Mouse (Mus musculus) lung, postnatal 0 days (tissue): ENCODE data around the gene Tbc1d22a.

Experiments used
- CTCF ChIP-seq: IDR thresholded peaks from 2 replicates; pipeline ENCODE4 v1.5.1; 2016; ENCODE audit warnings: antibody characterized with exemption, mild to moderate bottlenecking
- EP300 ChIP-seq: IDR thresholded peaks from 2 replicates; pipeline ENCODE4 v1.6.1; 2016; ENCODE audit warnings: antibody characterized with exemption, mild to moderate bottlenecking, control low read depth

- TF ChIP-seq CTCF (no peak), EP300 (no peak)
Observed at GRCm38 (mm10) chr15:86411532-86412080, 197.3 kb downstream of the Tbc1d22a start.
